Mouse (Mus musculus) splenic B cell, adult 2 months (primary cell): ENCODE data around the gene Spryd4.
A peak's percentile ranks its signal among the peaks of the same experiment; 100 is the strongest.
"Not testable (repeated sequence)": the region's sequence is repeated elsewhere in the genome, so short reads cannot be mapped to it uniquely, and the experiment has no call there.

Source experiments
- DNase-seq: peaks from one replicate; pipeline ENCODE4 v3.0.0-alpha.2; 2011; ENCODE audit warnings: low read depth, low spot score
- H3K27me3 ChIP-seq: 2 replicates; pipeline ENCODE4 v1.6.1; 2012; ENCODE audit warnings: mild to moderate bottlenecking, low read length, moderate library complexity, mixed read lengths; ENCODE audit not compliant: control insufficient read depth, poor library complexity, insufficient read depth, severe bottlenecking
- H3K36me3 ChIP-seq: 2 replicates; pipeline ENCODE4 v1.6.1; 2012; ENCODE audit warnings: mild to moderate bottlenecking, low read length, moderate library complexity, mixed read lengths; ENCODE audit not compliant: control insufficient read depth, poor library complexity, insufficient read depth, severe bottlenecking

Gene Spryd4

DNA sequence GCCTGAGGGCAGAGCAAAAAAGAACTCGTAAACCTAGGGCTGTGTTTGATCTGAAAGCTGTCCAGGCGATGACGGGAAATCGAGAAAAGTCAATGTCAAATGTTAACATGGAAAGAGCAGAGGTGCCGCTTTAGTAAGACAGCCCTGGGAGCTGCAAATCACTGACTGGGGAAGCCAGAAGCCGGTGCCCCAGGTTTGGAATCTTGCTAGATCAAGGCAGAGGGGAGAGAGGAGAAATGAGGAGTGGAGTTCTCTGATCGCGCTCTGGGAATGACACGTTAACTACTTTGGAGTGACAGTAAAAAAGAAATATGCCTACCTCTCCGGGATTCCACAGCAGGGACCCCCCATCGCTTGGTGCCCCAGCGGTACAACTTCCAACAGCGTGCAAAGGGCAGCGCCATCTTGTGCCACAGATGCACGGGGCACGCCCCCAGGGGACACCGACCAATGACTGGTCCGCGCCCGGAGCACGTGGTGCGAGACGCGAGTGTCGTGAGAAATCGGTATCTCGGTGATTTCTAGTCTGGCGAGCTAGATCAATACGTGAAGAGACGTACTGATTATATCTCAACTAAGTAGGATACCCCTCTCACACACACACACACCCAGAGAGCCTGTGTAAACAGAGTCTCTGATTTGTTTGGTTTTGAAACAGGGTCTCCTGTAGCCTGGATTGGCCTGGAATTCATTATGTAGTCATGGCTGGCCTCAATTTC is at the start of gene Spryd4:
Spryd4 (minus strand) TSS at position 418 of the 719 bp plus-strand sequence.
- Histone ChIP-seq H3K36me3 (peaks cover 1% of the 10 kb centered on the region; the same call in 1 of the 2 replicates), H3K27me3 (no peaks in the 10 kb centered on the region)
- DNase-seq: peak; percentile 92

- DNase-seq, H3K36me3 ChIP-seq, H3K27me3 ChIP-seq: not testable (repeated sequence)
Measured at GRCm38 (mm10) chr10:128260376-128260775, 48.8 kb upstream of the Spryd4 start.

DNA sequence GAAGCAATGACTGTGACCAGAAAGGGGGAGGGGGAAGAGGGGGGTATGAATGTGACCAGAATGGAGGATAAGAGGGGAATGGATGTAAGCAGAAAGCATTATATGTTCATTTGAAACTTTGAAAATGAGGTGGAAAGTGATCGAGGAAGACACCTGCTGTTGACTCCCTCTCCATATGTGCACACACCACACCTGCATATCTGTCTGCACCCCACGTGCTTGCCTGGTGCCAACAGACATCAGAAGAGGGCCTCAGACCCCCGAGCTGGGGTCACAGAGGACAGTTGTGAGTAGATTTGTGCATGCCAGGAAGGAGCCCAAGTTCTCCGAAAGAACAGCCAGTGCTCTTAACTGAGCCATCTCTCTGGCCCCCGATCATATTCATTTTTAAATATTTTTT is 48.3 kb upstream of the Spryd4 start:
- H3K36me3 ChIP-seq: no peaks in the 10 kb centered on the region
- no peak for DNase-seq
- H3K27me3 ChIP-seq: no peaks in the 10 kb centered on the region

DNA sequence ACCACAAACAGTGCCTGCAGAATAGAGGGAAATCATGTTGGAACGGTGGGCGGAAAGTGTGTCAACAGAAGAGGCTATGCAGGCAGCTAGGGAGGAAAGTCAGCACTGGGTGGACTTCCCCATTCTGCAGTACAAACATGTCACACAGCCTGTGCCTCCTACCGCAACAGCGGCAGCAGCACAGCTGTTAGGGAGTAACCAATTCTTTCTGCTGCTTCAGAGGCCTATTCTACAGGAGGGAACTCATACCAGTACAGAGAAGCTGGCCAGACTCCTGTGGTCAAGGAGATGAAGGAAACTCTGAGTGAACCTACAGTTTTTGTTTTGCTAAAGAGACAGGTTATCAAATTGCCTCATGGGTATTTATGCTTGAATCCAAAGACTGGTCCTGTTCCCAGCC is 47.3 kb upstream of the Spryd4 start:
- H3K27me3 ChIP-seq: no peaks in the 10 kb centered on the region
- no peaks in the 10 kb centered on the region for H3K36me3 ChIP-seq
- peak; percentile 74 for DNase-seq

DNA sequence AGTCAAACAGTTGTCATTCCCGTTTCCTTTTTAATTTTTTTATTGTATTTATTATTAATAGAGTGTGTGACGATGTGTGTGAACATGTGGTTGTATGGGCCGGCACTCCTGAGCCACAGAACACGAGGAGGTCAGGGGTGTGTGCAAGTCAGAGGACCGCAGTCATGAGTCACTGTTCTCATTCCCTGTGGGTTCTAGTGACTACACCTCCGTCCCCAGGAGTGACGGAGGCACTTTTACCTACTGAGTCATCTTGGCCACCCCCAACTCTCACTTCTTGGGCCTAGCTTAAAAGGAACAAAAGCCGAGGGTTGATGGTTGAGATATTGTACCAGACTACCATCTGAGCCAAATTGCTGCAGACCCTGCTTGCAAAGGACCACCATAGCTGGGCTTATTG is 44.7 kb upstream of the Spryd4 start:
- no peaks in the 10 kb centered on the region for H3K27me3 ChIP-seq
- DNase-seq: no peak
- peaks cover 5% of the 10 kb centered on the region; the same call in 1 of the 2 replicates for H3K36me3 ChIP-seq

DNA sequence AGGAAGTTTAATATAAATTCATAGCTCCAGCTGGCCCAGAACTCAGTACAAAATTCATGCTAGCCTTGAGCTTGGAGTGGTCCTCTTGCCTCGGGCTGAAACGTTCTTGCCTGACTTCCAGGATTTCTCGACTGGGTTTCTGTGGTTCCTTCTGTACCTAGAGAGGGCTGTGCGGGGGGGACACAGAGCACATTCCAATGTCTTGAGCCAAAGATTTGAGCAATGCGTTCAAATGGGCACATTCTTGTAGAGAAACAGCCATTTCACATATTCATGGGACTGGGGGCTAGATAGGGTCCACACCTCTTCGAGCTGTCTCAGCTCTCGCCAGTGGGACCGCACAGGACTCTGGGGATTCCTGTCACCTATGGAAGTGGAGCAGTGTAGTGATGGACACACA is 44.3 kb upstream of the Spryd4 start:
- no peak for DNase-seq
- Histone ChIP-seq H3K36me3 (peaks cover 5% of the 10 kb centered on the region; the same call in 1 of the 2 replicates), H3K27me3 (no peaks in the 10 kb centered on the region)

DNA sequence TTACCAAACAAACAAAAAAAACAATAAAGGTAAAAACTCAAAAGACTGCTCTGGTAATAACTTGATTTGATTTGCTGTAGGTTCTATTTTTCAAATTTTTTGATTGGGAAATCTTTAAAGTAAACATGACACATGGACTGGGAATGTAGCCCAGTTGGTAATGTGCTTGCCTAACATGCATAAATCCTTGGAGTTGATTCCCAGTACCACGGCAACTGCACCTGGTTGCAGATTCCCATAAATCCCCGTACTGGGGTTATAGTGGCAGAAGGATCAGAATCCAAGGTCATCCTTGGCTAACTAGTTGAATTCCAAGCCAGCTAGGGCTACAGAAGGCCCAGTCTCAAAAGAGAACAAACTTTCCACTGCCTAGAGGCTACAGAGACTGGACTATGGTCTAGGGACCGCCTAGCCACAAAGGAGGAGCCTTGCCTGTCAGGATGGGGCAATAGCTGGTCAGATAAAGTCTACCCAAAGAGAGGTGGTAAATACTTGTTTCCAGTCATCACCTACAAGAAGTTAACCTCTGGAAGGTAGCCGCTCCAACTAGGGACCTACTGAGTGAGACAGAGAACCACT is 42.2 kb upstream of the Spryd4 start, which contains the start of gene Apon:
Apon (plus strand) TSS at position 420 of the 579 bp plus-strand sequence.
- H3K36me3 ChIP-seq: peaks cover 5% of the 10 kb centered on the region; the same call in 1 of the 2 replicates
- no peak for DNase-seq
- H3K27me3 ChIP-seq: no peaks in the 10 kb centered on the region

DNA sequence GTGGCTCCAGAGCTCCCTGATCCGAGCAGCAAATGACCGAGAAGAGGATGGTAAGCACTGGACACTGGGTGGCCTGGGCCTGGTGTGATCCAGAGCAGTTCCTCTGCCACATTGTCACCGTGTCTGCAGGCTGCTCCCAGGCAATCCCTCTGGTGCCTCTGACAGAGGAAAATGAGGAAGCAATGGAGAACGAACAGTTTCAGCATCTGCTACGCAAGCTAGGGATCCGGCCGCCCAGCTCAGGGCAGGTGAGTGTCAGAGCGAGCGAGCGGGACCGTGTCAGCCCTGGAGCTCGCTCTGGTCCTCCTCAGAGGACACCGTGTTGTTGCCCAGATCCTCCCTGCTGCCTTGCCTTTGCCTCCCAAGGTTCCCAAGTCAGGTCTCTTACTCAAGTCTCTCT is 39.0 kb upstream of the Spryd4 start:
- DNase-seq: no peak
- H3K36me3 ChIP-seq: peaks cover 14% of the 10 kb centered on the region
- H3K27me3 ChIP-seq: no peaks in the 10 kb centered on the region

DNA sequence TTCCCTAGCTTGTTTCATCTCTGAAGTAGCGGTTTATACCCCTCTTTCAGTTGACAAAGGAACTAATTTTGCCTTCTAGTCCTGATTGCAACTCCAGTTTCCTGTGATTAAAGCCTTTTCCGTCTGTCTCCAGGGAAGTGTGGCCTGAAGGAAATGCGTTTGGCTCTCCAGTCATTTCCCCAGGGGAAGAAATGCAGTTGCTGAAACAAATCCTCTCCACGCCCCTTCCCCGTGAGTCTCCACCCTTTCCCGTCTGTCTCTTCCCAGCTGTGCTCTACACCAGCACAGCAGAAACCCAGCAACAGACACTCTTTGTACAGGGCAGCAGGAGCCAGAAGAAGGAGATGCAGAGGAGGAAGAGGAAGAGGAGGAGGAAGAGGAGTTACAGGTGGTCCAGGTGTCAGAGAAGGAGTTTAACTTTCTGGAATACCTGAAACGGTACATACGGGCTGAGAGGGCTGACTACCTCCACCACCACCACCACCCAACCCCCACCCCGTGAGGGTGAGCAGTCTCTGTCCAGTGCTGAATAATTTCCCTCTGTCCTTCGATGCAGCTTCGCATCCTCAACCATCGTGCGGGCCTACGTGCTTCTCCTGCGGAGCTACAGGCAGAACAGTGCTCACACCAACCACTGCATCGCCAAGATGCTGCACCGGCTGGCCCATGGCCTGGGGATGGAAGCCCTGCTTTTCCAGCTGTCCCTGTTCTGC is 35.6 kb upstream of the Spryd4 start:
- DNase-seq: no peak
- H3K36me3 ChIP-seq: peaks cover 12% of the 10 kb centered on the region
- no peaks in the 10 kb centered on the region for H3K27me3 ChIP-seq

DNA sequence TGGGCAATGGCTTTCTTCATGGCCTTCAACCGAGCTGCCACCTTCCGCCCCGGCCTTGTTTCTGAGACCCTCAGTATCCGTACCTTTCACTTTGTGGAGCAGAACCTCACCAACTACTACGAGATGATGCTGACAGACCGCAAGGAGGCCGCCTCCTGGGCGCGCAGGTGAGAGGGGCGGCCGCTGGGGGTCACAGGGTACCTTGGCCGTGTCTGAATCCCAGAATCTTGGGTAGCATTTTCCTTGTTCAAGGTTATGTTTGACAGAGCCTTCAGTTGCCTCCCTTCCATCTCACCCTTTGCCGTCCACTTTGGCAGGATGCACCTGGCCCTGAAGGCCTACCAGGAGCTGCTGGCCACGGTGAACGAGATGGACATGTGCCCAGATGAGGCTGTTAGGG is 32.5 kb upstream of the Spryd4 start:
- DNase-seq: no peak

GRCm38 (mm10) chr10:128243252-128243651 is 31.6 kb upstream of the Spryd4 start:
- peaks cover 9% of the 10 kb centered on the region for H3K36me3 ChIP-seq
- DNase-seq: no peak
- H3K27me3 ChIP-seq: no peaks in the 10 kb centered on the region

More for the DNA sequence above, 32.5 kb upstream of the Spryd4 start:
- Histone ChIP-seq H3K27me3 (no peaks in the 10 kb centered on the region), H3K36me3 (peaks cover 9% of the 10 kb centered on the region)

DNA sequence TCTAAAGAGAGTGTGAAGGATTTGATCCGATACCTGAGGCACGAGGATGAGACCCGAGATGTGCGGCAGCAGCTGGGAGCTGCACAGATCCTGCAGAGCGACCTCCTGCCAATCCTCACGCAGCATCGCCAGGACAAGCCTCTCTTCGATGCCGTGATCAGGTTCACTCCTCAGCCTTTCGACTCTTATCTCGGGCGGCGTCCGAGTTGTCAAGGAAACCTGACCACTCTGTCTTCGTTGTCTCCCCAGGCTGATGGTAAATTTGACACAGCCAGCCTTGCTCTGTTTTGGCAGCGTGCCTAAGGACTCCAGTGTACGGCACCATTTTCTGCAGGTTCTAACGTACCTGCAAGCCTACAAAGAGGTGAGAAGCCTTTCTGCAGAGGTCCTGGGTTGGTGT is 28.5 kb upstream of the Spryd4 start:
- no peaks in the 10 kb centered on the region for H3K27me3 ChIP-seq
- DNase-seq: no peak
- H3K36me3 ChIP-seq: no peaks in the 10 kb centered on the region

- no peaks in the 10 kb centered on the region for H3K27me3 ChIP-seq
- no peak for DNase-seq
- H3K36me3 ChIP-seq: no peaks in the 10 kb centered on the region
Measured at GRCm38 (mm10) chr10:128239140-128239539, 27.5 kb upstream of the Spryd4 start.

- Histone ChIP-seq H3K27me3 (no peaks in the 10 kb centered on the region), H3K36me3 (no peaks in the 10 kb centered on the region)
- no peak for DNase-seq
Measured at GRCm38 (mm10) chr10:128237807-128238480, 26.3 kb upstream of the Spryd4 start.

- Histone ChIP-seq H3K36me3 (no peaks in the 10 kb centered on the region), H3K27me3 (no peaks in the 10 kb centered on the region)
- no peak for DNase-seq
Measured at GRCm38 (mm10) chr10:128236321-128236720, 24.7 kb upstream of the Spryd4 start.
